Mouse (Mus musculus) erythroblast, embryonic 14.5 days (primary cell): ENCODE data around the gene Cntnap1.

Experiments
- GATA1 ChIP-seq: IDR thresholded peaks from 2 replicates; pipeline ENCODE4 v1.6.1; 2012; ENCODE audit warnings: low read length, inconsistent platforms, mixed read lengths
- TAL1 ChIP-seq: IDR thresholded peaks from 3 replicates; pipeline ENCODE4 v1.6.1; 2012; ENCODE audit warnings: low read length, inconsistent platforms, mixed read lengths

DNA sequence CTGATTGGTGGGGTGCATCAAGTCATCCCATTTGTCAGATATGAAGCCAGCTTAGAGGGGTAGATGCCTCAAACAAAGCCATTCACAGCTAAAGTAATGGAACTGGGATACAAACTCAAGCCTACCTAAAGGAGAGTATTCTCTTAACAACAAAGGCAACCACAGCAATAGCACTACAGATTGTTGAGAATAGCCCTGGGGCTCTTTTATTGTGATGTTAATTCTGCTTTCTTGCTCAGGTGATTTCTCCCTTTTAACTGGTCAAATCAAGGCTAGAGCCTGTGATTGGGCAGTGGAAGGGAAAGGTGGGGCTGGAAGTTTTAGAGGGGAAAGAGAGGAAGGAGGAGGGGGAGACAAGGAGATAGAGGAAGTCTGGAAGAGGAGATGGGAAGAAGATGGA lies 63.8 kb downstream of the Cntnap1 start:
- no peak for TF ChIP-seq TAL1
- TF ChIP-seq GATA1, result no peak
